Mouse (Mus musculus) layer of hippocampus, postnatal 14 days (tissue): ENCODE measurements at regions not wholly inside any gene's neighbourhood (a gene's known extent, or its start where the extent isn't known, plus 50 kb on each side); places are given as distances from the start of the nearest gene placed in this dataset.

Experiments
- DNase-seq, 2 experiments: peaks; one replicate each; pipeline ENCODE4 v3.0.0; 2021 to 2022; ENCODE audit warnings: low spot score in 2 of 2, mixed read lengths in 1 of 2

DNA sequence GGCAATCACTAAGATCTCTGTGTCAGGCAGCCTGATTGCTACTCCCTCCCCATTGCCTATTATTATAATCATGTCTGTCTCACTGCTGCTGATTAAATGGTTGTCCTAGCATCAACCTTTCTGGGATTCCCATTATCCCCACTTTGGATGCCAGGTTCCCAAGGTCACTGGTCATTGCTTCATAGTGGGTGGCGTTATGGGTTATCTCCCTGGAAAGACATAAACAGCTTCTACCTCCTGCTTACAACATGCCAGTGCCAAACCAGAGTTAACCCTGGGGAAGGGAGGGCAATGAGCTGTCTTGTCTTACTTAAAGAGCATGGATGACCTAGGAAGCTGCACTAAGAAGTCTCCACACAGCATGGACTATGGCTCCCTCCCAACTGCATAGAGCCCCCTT lies 136.9 kb downstream of the Uaca start:
- DNase-seq: no peak

DNA sequence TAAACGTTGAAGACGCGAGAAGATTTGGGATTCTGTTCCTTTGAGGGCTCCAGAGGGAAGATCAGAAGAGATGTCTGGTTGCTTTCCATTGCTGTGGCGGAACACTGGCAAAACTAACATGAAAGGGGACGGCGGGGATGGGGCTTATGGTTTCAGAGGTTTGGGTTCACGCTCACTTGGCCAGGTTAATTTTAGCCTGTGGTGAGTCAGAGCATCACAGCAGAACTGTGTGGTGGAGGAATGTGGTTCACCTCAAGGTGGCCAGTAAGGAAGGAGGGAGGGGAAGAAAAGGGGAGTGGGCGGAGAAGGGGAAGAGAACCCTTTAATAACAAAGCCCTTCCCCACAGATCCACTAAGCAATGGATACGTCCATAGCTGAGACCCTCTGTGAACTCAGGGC lies 142.6 kb downstream of the Uaca start:
- no peak for DNase-seq

DNA sequence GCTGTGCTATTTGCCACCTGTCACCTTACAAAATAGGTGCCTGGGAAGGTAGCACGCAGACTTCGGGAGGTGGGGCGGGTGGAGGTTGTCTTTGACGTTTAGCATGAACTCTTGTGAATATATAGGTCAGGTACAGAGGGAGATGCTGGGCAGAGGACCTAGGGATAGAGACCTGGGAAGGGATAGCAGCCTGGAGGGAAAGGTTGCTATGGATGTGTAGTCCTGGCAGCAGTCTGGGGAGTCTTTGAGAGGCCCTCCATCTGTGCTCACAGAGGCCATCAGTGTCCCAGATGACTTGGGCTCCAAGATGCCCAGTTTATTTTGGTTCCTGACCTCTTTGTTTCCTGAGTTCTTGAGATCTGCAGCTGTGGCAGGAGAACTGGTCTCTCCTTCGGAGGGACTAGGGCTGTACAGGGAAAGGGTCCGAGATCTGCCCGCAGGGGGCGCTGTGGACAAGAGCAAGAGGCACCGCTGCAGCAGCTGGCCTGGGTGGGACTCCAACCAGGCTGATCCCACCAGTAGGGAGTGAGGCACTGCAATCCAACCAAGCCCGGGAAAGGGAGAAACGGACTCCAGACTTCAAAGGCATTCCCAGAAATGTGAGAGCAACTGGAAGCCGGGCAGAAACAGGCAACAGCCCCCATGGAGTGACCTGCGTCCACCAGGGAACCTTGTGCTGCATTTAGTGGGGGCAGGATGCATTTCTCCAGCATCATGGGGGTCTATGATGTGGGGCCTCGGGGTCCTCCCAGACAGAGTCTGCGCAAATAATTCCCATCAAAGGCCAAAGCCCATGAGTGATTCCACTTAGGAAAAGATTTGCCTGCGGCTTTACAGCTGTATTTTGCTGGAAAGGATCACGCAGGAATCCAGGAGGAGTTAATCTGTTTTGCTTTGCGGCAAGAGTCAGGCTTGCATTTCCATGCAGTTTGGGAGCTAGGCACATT lies 145.8 kb downstream of the Uaca start:
- peak; percentile 71 to 83 for DNase-seq

- DNase-seq: no peak
Measured at GRCm38 (mm10) chr9:60947363-60947762, 153.0 kb downstream of the Uaca start.

GRCm38 (mm10) chr9:60948531-60949070 lies 154.3 kb downstream of the Uaca start:
- no peak for DNase-seq

GRCm38 (mm10) chr9:60950161-60950560 lies 155.8 kb downstream of the Uaca start:
- DNase-seq: peak in 1 of 2 experiments; percentile 54

GRCm38 (mm10) chr9:60951071-60951561 lies 156.8 kb downstream of the Uaca start:
- peak in 1 of 2 experiments; percentile 11 for DNase-seq

- peak; percentile 32 to 44 for DNase-seq
Measured at GRCm38 (mm10) chr9:60957438-60957837, 163.1 kb downstream of the Uaca start.

GRCm38 (mm10) chr9:60959537-60959936 lies 165.2 kb downstream of the Uaca start:
- DNase-seq: no peak

GRCm38 (mm10) chr9:60962086-60962485 lies 167.7 kb downstream of the Uaca start:
- no peak for DNase-seq

GRCm38 (mm10) chr9:60965641-60966040 lies 171.3 kb downstream of the Uaca start:
- DNase-seq: no peak

GRCm38 (mm10) chr9:60968281-60969031 lies 174.1 kb downstream of the Uaca start:
- DNase-seq: peak in 1 of 2 experiments; percentile 50

DNA sequence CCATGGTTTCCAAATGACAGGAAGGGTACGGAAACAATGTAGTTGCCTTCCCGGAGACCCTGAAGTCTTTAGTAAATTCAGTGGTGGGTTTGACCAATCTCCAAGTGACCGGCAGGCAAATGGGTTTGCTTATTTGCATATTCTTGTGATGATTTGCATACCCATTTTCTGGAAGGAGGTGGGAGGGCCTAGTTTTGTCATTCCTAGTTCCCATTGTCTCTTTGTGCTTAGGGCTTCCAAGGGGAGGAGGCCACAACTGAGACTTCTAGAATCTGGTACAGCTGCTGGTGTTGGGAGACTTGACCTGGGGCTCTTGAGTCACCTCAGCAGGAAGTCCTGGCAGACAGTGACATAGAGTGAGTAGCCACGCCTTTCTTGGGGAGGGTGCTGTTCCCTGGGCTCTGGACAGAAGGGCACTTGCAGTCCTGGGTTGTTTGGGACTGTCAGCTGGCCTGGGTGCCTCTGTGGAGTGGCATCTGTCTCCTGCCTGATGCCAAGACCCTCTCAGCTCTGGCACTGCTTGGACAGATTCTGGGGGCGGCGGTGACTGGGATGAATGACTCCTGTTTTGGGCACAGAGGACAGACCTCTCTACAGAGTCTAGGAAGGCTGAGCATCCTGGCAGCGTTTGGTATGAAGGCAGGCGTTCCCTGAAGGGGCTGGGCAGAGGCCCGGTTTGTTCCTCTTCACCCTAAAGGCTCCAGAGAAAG lies 178.0 kb downstream of the Uaca start:
- DNase-seq: peak in 1 of 2 experiments; percentile 26

GRCm38 (mm10) chr9:60974546-60974945 lies 180.2 kb downstream of the Uaca start:
- DNase-seq: no peak

- no peak for DNase-seq
Measured at GRCm38 (mm10) chr9:60982383-60983085, 188.2 kb downstream of the Uaca start.

GRCm38 (mm10) chr9:60983246-60983645 lies 188.9 kb downstream of the Uaca start:
- no peak for DNase-seq

GRCm38 (mm10) chr9:60988113-60988512 lies 193.8 kb downstream of the Uaca start:
- DNase-seq: no peak

DNA sequence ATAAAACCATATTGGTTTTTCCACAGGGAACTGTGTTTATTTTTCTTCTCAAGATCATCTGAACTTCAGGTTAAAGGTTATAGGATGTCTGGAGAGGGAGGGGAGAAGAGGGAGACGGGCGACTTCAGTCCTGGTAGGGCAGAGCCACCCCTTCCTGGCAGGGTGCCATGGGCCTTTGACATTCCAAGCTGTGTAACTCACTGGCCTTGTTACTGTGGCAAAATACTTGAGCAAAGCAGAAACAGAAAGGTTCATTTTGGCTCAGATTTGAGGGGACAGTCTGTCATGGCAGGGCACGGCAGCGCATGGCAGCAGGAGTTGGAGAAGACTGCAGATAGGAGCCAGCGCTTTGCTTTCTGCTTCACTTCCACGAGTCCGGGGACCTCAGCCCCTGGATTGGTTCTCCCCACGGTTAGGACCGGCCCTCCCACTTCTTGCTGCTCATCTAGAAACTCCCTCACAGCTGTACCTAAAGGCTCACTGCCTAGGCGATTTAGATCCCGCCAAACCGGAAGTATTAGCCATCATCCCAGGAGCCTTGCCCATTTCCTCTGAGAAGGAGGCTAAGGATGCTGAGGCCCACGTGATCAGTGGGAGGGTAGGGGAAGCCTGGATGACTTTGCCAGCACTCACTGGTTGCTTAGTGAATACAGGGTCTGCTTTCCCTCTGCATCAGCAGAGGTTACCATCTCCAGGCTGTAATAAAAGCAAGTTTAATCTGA lies 195.5 kb downstream of the Uaca start:
- no peak for DNase-seq

GRCm38 (mm10) chr9:60991509-60991908 lies 197.2 kb downstream of the Uaca start:
- DNase-seq: peak in 1 of 2 experiments; percentile 20

DNA sequence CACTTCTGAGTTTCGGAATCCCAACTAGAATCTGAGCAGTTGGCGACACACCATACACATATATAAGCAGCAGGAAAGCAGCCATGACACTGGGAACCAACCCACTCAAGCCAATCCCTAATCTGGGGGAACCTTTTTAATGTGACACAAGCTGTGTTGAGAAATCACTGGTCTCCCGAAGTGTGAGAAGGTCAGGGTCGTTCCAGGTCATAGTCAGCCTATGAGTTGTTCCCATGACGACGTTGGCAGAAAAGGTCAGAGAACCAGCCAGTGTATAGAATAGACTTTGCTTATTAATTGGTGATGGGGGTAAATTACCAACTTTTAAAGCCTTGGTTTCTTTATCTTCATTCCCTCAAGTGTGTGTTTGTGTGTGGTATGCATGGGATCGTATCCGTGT lies 199.3 kb downstream of the Uaca start:
- no peak for DNase-seq
